Mouse (Mus musculus) limb, embryonic 13.5 days (tissue): ENCODE measurements at regions not wholly inside any gene's neighbourhood (a gene's known extent, or its start where the extent isn't known, plus 50 kb on each side); places are given as distances from the start of the nearest gene placed in this dataset.

Experiments
- ATAC-seq: fragments of 200-750 bp; cut with Nextera tagmentation; 2 replicates; pipeline ENCODE4 v1.8.0; 2017; ENCODE audit warnings: low read depth, moderate number of reproducible peaks, moderate TSS enrichment; ENCODE audit not compliant: low FRiP score
- H3K27ac ChIP-seq: fragments of 300-500 bp; sonication (generic); 2 replicates; pipeline ENCODE4 v1.5.1; 2015; ENCODE audit warnings: inconsistent platforms, mild to moderate bottlenecking, moderate library complexity
- H3K27me3 ChIP-seq: fragments of 300-500 bp; sonication (generic); 2 replicates; pipeline ENCODE4 v1.6.1; 2015; ENCODE audit warnings: mild to moderate bottlenecking, inconsistent platforms
- H3K36me3 ChIP-seq: fragments of 300-500 bp; sonication (generic); 2 replicates; pipeline ENCODE4 v1.6.1; 2015; ENCODE audit warnings: inconsistent platforms, mild to moderate bottlenecking, moderate library complexity
- H3K4me1 ChIP-seq: fragments of 300-500 bp; sonication (generic); 2 replicates; pipeline ENCODE4 v1.6.1; 2015; ENCODE audit warnings: inconsistent platforms
- H3K4me2 ChIP-seq: fragments of 300-500 bp; sonication (generic); replicated peaks from 2 replicates; pipeline ENCODE4 v1.6.1; 2015; ENCODE audit warnings: inconsistent platforms, mild to moderate bottlenecking, moderate library complexity
- H3K4me3 ChIP-seq: fragments of 300-500 bp; sonication (generic); 2 replicates; pipeline ENCODE4 v1.5.1; 2015; ENCODE audit warnings: moderate library complexity, mild to moderate bottlenecking, inconsistent platforms
- H3K9ac ChIP-seq: fragments of 300-500 bp; sonication (generic); 2 replicates; pipeline ENCODE4 v1.6.1; 2015; ENCODE audit warnings: mild to moderate bottlenecking, inconsistent platforms
- H3K9me3 ChIP-seq: fragments of 300-500 bp; sonication (generic); 2 replicates; pipeline ENCODE4 v1.6.1; 2016; ENCODE audit warnings: inconsistent platforms
- WGBS: fragments of 180-500 bp; shearing (Covaris S2); methylation state at CpG from one replicate; pipeline ENCODE4 v1.1.7; 2015; 5-methylcytosine and 5-hydroxymethylcytosine counted together

DNA sequence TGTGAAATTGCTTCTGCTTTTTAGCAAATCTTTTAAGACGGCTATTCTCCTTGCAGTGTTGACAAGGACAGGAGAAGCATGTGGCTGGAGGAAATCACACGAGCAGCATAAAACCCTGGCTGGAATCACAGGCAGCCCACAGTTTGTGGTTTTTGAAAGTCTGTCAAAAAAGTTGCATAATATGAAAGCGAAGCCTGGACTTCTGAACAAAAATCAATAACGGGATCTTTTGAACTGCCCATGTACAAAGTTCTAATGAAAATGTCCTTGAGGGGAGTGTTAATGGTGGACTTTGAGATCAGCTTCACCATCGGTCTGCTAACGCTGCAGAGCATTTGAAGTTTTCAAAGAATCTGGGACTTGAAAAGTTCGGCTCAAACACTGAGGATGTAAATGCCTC, 1445.5 kb upstream of the Tenm2 start:
- Histone ChIP-seq H3K9me3 (no peaks in the 10 kb centered on the region), H3K27me3 (no peaks in the 10 kb centered on the region), H3K4me3 (no peak overlapping the region), H3K4me2 (no peak overlapping the region), H3K27ac (no peak overlapping the region), H3K4me1 (no peaks in the 10 kb centered on the region), H3K9ac (no peak overlapping the region), H3K36me3 (no peaks in the 10 kb centered on the region)
- WGBS, result 71% methylated on average over 7 of the region's 7 CpGs
- no peak for ATAC-seq

DNA sequence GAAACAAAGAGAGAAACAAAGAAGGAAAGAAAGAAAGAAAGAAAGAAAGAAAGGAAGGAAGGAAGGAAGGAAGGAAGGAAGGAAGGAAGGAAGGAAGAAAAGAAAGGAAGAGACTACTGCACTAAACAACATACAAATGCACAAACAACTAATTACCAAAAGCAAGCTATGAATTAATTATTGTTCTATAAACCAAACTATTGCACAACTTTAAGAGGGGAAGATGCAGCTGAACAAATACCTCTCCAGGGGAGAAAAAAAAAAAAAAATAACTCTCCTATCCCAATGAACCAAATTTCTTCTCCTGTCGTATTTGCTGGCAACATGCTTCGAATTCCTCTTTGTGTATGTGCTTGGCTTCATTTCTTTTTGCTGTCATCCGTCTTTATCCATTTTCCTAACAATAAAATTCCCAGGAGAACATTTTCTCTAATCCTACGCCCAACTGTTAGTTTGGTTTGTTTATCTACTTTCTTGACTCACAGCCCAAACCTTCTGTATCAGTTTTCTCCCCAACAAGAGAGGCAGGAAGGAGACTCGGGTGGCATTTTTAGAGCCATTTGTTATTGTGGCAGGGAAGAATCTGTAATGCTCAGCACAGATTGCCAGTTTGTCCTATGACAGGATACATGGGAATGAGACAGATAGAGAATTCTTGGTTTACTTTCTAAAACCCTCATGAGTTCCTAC, 1437.7 kb upstream of the Tenm2 start:
- 66% methylated on average over 5 of the region's 5 CpGs for whole genome bisulfite sequencing
- no peak for ATAC-seq
- no peak overlapping the region for H3K4me3 ChIP-seq

More for the DNA sequence above, 1437.7 kb upstream of the Tenm2 start:
- Histone ChIP-seq H3K9ac (no peak overlapping the region), H3K27ac (no peak overlapping the region), H3K4me2 (no peak overlapping the region), H3K27me3 (no peaks in the 10 kb centered on the region), H3K9me3 (no peaks in the 10 kb centered on the region), H3K36me3 (no peaks in the 10 kb centered on the region), H3K4me1 (no peaks in the 10 kb centered on the region)
